Mouse (Mus musculus) neural tube, embryonic 14.5 days (tissue): ENCODE results near the gene Gbx1. TPM values are rescaled to one million over a fixed set of nuclear protein-coding genes. Genes with fewer than 3 reads are reported as not detected.

Experiments
- ATAC-seq: fragments of 200-750 bp; cut with Nextera tagmentation; 2 replicates; pipeline ENCODE4 v1.8.0; 2017; ENCODE audit warnings: low read depth, mild to moderate bottlenecking, moderate TSS enrichment, moderate library complexity
- H3K27ac ChIP-seq: fragments of 300-500 bp; sonication (generic); 2 replicates; pipeline ENCODE4 v1.5.1; 2014; ENCODE audit warnings: low read depth, mild to moderate bottlenecking, control low read depth, low read length, moderate library complexity, mixed read lengths
- H3K27me3 ChIP-seq: fragments of 300-500 bp; sonication (generic); 2 replicates; pipeline ENCODE4 v1.6.1; 2014; ENCODE audit warnings: low read length; ENCODE audit not compliant: control insufficient read depth, insufficient read depth
- H3K36me3 ChIP-seq: fragments of 300-500 bp; sonication (generic); 2 replicates; pipeline ENCODE4 v1.6.1; 2014; ENCODE audit warnings: low read length, mixed read lengths; ENCODE audit not compliant: control insufficient read depth, insufficient read depth
- H3K4me1 ChIP-seq: fragments of 300-500 bp; sonication (generic); 2 replicates; pipeline ENCODE4 v1.6.1; 2014; ENCODE audit warnings: low read length; ENCODE audit not compliant: control insufficient read depth, insufficient read depth
- H3K4me2 ChIP-seq: fragments of 300-500 bp; sonication (generic); 2 replicates; pipeline ENCODE4 v1.6.1; 2014; ENCODE audit warnings: mild to moderate bottlenecking, low read depth, low read length, control low read depth
- H3K4me3 ChIP-seq: fragments of 300-500 bp; sonication (generic); 2 replicates; pipeline ENCODE4 v1.5.1; 2014; ENCODE audit warnings: low read depth, low read length, control low read depth, mixed read lengths
- H3K9ac ChIP-seq: fragments of 300-500 bp; sonication (generic); replicated peaks from 2 replicates; pipeline ENCODE4 v1.6.1; 2014; ENCODE audit warnings: low read depth, mild to moderate bottlenecking, control low read depth, low read length, mixed read lengths
- H3K9me3 ChIP-seq: fragments of 300-500 bp; sonication (generic); 2 replicates; pipeline ENCODE4 v1.6.1; 2016; ENCODE audit warnings: low read length; ENCODE audit not compliant: control insufficient read depth
- WGBS: fragments of 180-500 bp; shearing (Covaris S2); extraction: QIAGEN DNeasy Blood & Tissue Kit; methylation state at CpG from one replicate; pipeline ENCODE4 v1.1.7; 2014; 5-methylcytosine and 5-hydroxymethylcytosine counted together
- polyA plus RNA-seq: library from polyadenylated mRNA; unstranded; fragments of >200 nt; fragmentation: Nextera tagmentation; extraction: Ambion mirVana; gene quantifications from 2 replicates; pipeline ENCODE4 v1.2.1, GENCODE M21; 2014

The Gbx1 gene
- polyA plus RNA-seq, 1 experiment from 2014 or later, result 3.5 TPM

DNA sequence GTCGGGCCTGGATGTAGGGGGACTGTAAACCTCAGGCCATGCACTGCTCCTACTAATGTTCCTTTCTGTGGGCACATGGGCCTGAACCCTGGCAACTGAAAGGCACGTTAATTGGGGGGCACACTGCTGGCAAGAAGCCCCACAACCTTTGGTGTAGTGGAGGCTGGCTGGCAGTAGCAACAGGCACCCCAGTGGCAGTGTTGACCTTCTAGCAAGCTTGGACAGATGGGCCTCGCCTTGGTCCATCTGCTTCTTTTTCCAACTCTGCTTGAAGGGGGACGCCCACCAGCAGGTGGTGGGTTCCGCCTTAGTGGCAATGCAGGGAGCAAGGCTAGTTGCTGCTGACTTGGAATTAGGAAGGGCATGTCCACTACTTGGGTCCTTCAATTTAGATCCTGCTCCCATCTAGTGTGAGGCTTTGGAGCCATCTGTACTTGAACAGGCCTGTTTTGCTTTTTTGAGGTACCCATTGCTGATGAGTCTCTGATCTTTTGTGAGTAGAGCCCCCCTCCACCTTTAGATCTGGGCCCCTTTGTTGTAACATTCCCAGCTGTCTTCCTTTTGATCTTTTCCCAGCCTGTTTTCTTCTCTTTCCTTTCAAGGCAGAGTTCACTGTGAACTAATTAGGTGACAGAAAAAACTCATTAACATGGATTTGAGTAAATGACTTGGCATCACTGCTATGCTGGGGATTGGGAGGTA, 73.6 kb downstream of the Gbx1 start:
- no peaks in the 10 kb centered on the region; the same call in 1 of the 2 replicates for H3K27me3 ChIP-seq
- no peaks in the 10 kb centered on the region for H3K36me3 ChIP-seq
- peaks cover 36% of the 10 kb centered on the region for H3K4me1 ChIP-seq
- H3K9me3 ChIP-seq, result no peaks in the 10 kb centered on the region
- ATAC-seq, result 0 out of 2 replicates have a peak, but pooled peaks have one; percentile 0
- peak overlapping the region; percentile 95 for H3K4me2 ChIP-seq
- H3K4me3 ChIP-seq, result peak overlapping the region; percentile 91
- H3K9ac ChIP-seq, result peak overlapping the region; percentile 96
- under 1% methylated on average over 5 of the region's 5 CpGs for WGBS
- H3K27ac ChIP-seq, result peak overlapping the region; percentile 96

Other genes starting within 250 kb of the Gbx1 start
- 13.6 and 17.0 TPM in 2 replicates for gene Kcnh2, start 175.6 kb downstream of the Gbx1 start, polyA plus RNA-seq
- gene Nos3, start 162.4 kb downstream of the Gbx1 start, polyA plus RNA-seq, result 4.2 and 9.6 TPM in 2 replicates
- 2.0 and 2.2 TPM in 2 replicates for gene Atg9b, start 135.1 kb downstream of the Gbx1 start, polyA plus RNA-seq
- gene Abcb8, start 133.5 kb downstream of the Gbx1 start, polyA plus RNA-seq, result 47.2 and 47.7 TPM in 2 replicates
- 0.58 and 3.0 TPM in 2 replicates for gene Asic3, start 113.8 kb downstream of the Gbx1 start, polyA plus RNA-seq
- 119 and 126 TPM in 2 replicates for gene Cdk5, start 103.7 kb downstream of the Gbx1 start, polyA plus RNA-seq
- 11.2 and 13.8 TPM in 2 replicates for gene Slc4a2, start 103.4 kb downstream of the Gbx1 start, polyA plus RNA-seq
- gene Fastk, start 81.9 kb downstream of the Gbx1 start, polyA plus RNA-seq, result 93.2 and 97.7 TPM in 2 replicates
- 63.9 and 68.0 TPM in 2 replicates for gene Tmub1, start 79.3 kb downstream of the Gbx1 start, polyA plus RNA-seq
- gene Agap3, start 75.0 kb downstream of the Gbx1 start, polyA plus RNA-seq, result 59.3 and 63.6 TPM in 2 replicates
- gene Asb10, start 13.8 kb upstream of the Gbx1 start, polyA plus RNA-seq, result 0.17 and 0.45 TPM in 2 replicates
- gene 4931409K22Rik, start 29.6 kb upstream of the Gbx1 start, polyA plus RNA-seq, result 0.14 and 0.16 TPM in 2 replicates
- 80.3 and 89.8 TPM in 2 replicates for gene Abcf2, start 50.3 kb upstream of the Gbx1 start, polyA plus RNA-seq
- 13.3 and 13.6 TPM in 2 replicates for gene Chpf2, start 59.5 kb upstream of the Gbx1 start, polyA plus RNA-seq
- gene Smarcd3, start 97.2 kb upstream of the Gbx1 start, polyA plus RNA-seq, result 139 and 179 TPM in 2 replicates
- 56.2 and 57.9 TPM in 2 replicates for gene Nub1, start 158.3 kb upstream of the Gbx1 start, polyA plus RNA-seq
- 1.2 and 5.3 TPM in 2 replicates for gene Wdr86, start 203.5 kb upstream of the Gbx1 start, polyA plus RNA-seq
- 2.0 TPM in 1 of 2 replicates, not detected in the other for gene Crygn, start 230.8 kb upstream of the Gbx1 start, polyA plus RNA-seq